Mouse (Mus musculus) spleen, embryonic (tissue): Measurements from ENCODE around the gene Ehd2.

Experiments used
- CTCF ChIA-PET: fragments of 350-600 bp; sonication (Branson Sonifier 250); formaldehyde crosslinking; loops from one replicate; lab custom pipeline; 2022; lab: Charles Lee

Gene Ehd2

GRCm38 (mm10) chr7:15980246-15980645 is 12.9 kb upstream of the Ehd2 start:
- CTCF ChIA-PET: interaction anchor here (0.6 kb wide), 1 partner anchor 82 kb away, joined by 3 read pairs; no protein-coding TSS in a partner anchor

- CTCF ChIA-PET: interaction anchor here (0.7 to 2.3 kb wide), 3 partner anchors 11 to 77 kb away, joined by 4 to 14 read pairs (median 9); no protein-coding TSS in a partner anchor
These were observed 8.5 kb upstream of the Ehd2 start for GRCm38 (mm10) chr7:15975904-15976303.

GRCm38 (mm10) chr7:15975451-15975850 is 8.1 kb upstream of the Ehd2 start:
- CTCF ChIA-PET: interaction anchor here (0.7 to 2.3 kb wide), 3 partner anchors 10 to 77 kb away, joined by 4 to 14 read pairs (median 9); no protein-coding TSS in a partner anchor

GRCm38 (mm10) chr7:15974712-15975111 is 7.3 kb upstream of the Ehd2 start:
- CTCF ChIA-PET: interaction anchor here (0.5 to 2.3 kb wide), 7 partner anchors 9 to 309 kb away, joined by 3 to 11 read pairs (median 3); no protein-coding TSS in a partner anchor

GRCm38 (mm10) chr7:15972247-15972646 is 4.9 kb upstream of the Ehd2 start:
- CTCF ChIA-PET: no interaction called here

- CTCF ChIA-PET: no interaction called here
These were observed 2.3 kb upstream of the Ehd2 start for GRCm38 (mm10) chr7:15969674-15970073.

- CTCF ChIA-PET: interaction anchor here (0.7 kb wide), 1 partner anchor 25 kb away, joined by 6 read pairs; no protein-coding TSS in a partner anchor
These were observed 955 bp upstream of the Ehd2 start for GRCm38 (mm10) chr7:15968322-15968721.

GRCm38 (mm10) chr7:15966489-15966888 is 878 bp downstream of the Ehd2 start:
- CTCF ChIA-PET: interaction anchor here (0.6 to 2.3 kb wide), 3 partner anchors 8 to 40 kb away, joined by 6 to 9 read pairs (median 6); no protein-coding TSS in a partner anchor

GRCm38 (mm10) chr7:15963798-15964652 is 3.3 kb downstream of the Ehd2 start:
- CTCF ChIA-PET: interaction anchor here (0.6 to 2.3 kb wide), 4 partner anchors 11 to 34 kb away, joined by 3 to 9 read pairs (median 3); no protein-coding TSS in a partner anchor

- CTCF ChIA-PET: interaction anchor here (0.5 to 1.3 kb wide), 3 partner anchors 12 to 325 kb away, joined by 3 to 11 read pairs (median 3); no protein-coding TSS in a partner anchor
These were observed 4.8 kb downstream of the Ehd2 start for GRCm38 (mm10) chr7:15962311-15963288.

GRCm38 (mm10) chr7:15961798-15962197 is 5.6 kb downstream of the Ehd2 start:
- CTCF ChIA-PET: no interaction called here

GRCm38 (mm10) chr7:15961239-15961638 is 6.1 kb downstream of the Ehd2 start:
- CTCF ChIA-PET: no interaction called here

- CTCF ChIA-PET: interaction anchor here (0.6 to 1.6 kb wide), 4 partner anchors 13 to 261 kb away, joined by 3 to 5 read pairs (median 4); partner anchors contain the start of gene Dhx34
These were observed 6.7 kb downstream of the Ehd2 start for GRCm38 (mm10) chr7:15960691-15961090.

GRCm38 (mm10) chr7:15956143-15956542 is 11.2 kb downstream of the Ehd2 start:
- CTCF ChIA-PET: no interaction called here

- CTCF ChIA-PET: no interaction called here
These were observed 11.9 kb downstream of the Ehd2 start for GRCm38 (mm10) chr7:15955509-15955908.

GRCm38 (mm10) chr7:15954978-15955443 is 12.4 kb downstream of the Ehd2 start:
- CTCF ChIA-PET: no interaction called here

- CTCF ChIA-PET: no interaction called here
These were observed 12.9 kb downstream of the Ehd2 start for GRCm38 (mm10) chr7:15954436-15954835.

GRCm38 (mm10) chr7:15953307-15954074 is 13.9 kb downstream of the Ehd2 start:
- CTCF ChIA-PET: interaction anchor here (0.7 kb wide), 1 partner anchor 332 kb away, joined by 3 read pairs; no protein-coding TSS in a partner anchor

GRCm38 (mm10) chr7:15952416-15952815 is 15.0 kb downstream of the Ehd2 start:
- CTCF ChIA-PET: interaction anchor here (0.9 kb wide), 1 partner anchor 15 kb away, joined by 6 read pairs; the partner anchor contains the start of gene Ehd2

GRCm38 (mm10) chr7:15950008-15950407 is 17.4 kb downstream of the Ehd2 start:
- CTCF ChIA-PET: no interaction called here
